Comparison of ENCODE assay signal across 8 mouse cellular contexts in the genomic region with DNA sequence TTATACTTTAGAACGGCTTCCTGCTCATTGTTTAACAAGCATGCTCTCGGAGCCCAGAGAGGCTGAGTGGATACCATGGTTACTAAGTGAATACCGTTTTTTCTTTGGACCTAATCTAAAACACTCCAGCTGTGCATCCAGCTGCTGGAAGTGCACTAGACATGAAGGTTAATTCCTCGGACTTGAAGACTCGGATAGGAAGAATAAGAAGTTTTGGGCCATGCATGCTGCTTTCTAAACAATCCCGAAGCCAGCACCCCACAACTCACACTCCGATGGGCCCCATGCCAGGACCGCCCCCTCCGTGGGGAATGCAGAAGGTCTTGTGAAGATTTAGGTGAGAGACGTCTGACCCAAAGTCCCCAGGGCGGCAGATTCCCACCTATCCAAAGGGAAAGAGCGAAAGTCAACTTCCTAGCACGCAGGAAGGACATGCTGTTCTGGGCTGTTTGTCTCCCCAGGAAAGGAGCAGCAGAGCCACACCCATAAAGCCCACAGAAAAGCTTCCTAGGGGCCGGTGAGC.
DNase-seq lines count a peak whose midpoint lies in the region; ATAC-seq and TF ChIP-seq lines count a peak whose summit lies in the region.

No protein-coding gene starts in this region.

- TF ChIP-seq CTCF in layer of hippocampus, adult 2 months (conservative IDR thresholded peaks at IDR 0.05), result no peak

- H3K27ac ChIP-seq in hindbrain, embryonic 10.5 days, result peak overlapping the region; percentile 19
- H3K27ac ChIP-seq in hindbrain, embryonic 12.5 days, result no peak overlapping the region
- H3K27ac ChIP-seq in midbrain, embryonic 12.5 days (replicated peaks), result peak overlapping the region; percentile 89; the same call in 1 of the 2 replicates
- H3K27ac ChIP-seq in layer of hippocampus, adult 2 months, result no peak overlapping the region

- no peaks in the 10 kb centered on the region for H3K9me3 ChIP-seq in hindbrain, embryonic 10.5 days
- H3K9me3 ChIP-seq in hindbrain, embryonic 12.5 days (replicated peaks), result no peaks in the 10 kb centered on the region
- no peaks in the 10 kb centered on the region for H3K9me3 ChIP-seq in midbrain, embryonic 12.5 days

- intact Hi-C loops in heart, postnatal 14 days (cut with DNase I), result no loop called here

- H3K36me3 ChIP-seq in hindbrain, embryonic 10.5 days, result peaks cover 73% of the 10 kb centered on the region
- H3K36me3 ChIP-seq in hindbrain, embryonic 12.5 days, result no peaks in the 10 kb centered on the region
- 0 out of 2 replicates have a peak, but pooled peaks cover 3% of the 10 kb centered on the region for H3K36me3 ChIP-seq in midbrain, embryonic 12.5 days

- 55% methylated on average over 14 of the region's 14 CpGs for WGBS in hindbrain, embryonic 10.5 days
- 49% methylated on average over 14 of the region's 14 CpGs for WGBS in hindbrain, embryonic 12.5 days
- WGBS in midbrain, embryonic 12.5 days, result 38% methylated on average over 14 of the region's 14 CpGs

- no peak overlapping the region for H3K4me3 ChIP-seq in hindbrain, embryonic 10.5 days
- no peak overlapping the region for H3K4me3 ChIP-seq in hindbrain, embryonic 12.5 days
- no peak overlapping the region for H3K4me3 ChIP-seq in midbrain, embryonic 12.5 days
- H3K4me3 ChIP-seq in layer of hippocampus, adult 2 months, result no peak overlapping the region

- ATAC-seq in hindbrain, embryonic 12.5 days (ENCODE audit: low FRiP score), result no peak
- ATAC-seq in midbrain, embryonic 12.5 days (ENCODE audit: low FRiP score, low read depth), result no peak

- DNase-seq in hindbrain, embryonic 10.5 days (ENCODE audit: low spot score), result no peak
- DNase-seq in embryo, embryonic 11 days, result peak; percentile 58
- DNase-seq in heart, postnatal 14 days, result peak; percentile 13 to 28
- no peak for DNase-seq in layer of hippocampus, adult 18-20 months (ENCODE audit: low spot score in 2 of 2)
- DNase-seq in layer of hippocampus, adult 2 months (ENCODE audit: low spot score in 2 of 2), result no peak
- DNase-seq in kidney, adult 9 months, result no peak

- H3K9ac ChIP-seq in hindbrain, embryonic 12.5 days, result no peak overlapping the region
- no peak overlapping the region for H3K9ac ChIP-seq in midbrain, embryonic 12.5 days (replicated peaks)

- H3K27me3 ChIP-seq in hindbrain, embryonic 10.5 days (ENCODE audit: insufficient read depth, poor library complexity, severe bottlenecking), result no peaks in the 10 kb centered on the region
- no peaks in the 10 kb centered on the region for H3K27me3 ChIP-seq in hindbrain, embryonic 12.5 days
- no peaks in the 10 kb centered on the region for H3K27me3 ChIP-seq in midbrain, embryonic 12.5 days

- H3K4me1 ChIP-seq in hindbrain, embryonic 10.5 days (replicated peaks), result peaks cover 35% of the 10 kb centered on the region
- H3K4me1 ChIP-seq in hindbrain, embryonic 12.5 days, result peaks cover 35% of the 10 kb centered on the region
- H3K4me1 ChIP-seq in midbrain, embryonic 12.5 days, result peaks cover 49% of the 10 kb centered on the region

- H3K4me2 ChIP-seq in hindbrain, embryonic 12.5 days (replicated peaks), result no peak overlapping the region
- H3K4me2 ChIP-seq in midbrain, embryonic 12.5 days (replicated peaks), result peak overlapping the region; percentile 19; the same call in 1 of the 2 replicates

Comparison
In these comparisons a context has a peak if more than half of its experiments do, and no peak if none do; other contexts are left out.
1. H3K27ac ChIP-seq: peak in hindbrain, embryonic 10.5 days (single experiment) and midbrain, embryonic 12.5 days (single experiment); none in hindbrain, embryonic 12.5 days (single experiment) and layer of hippocampus, adult 2 months (single experiment).
2. DNase-seq: peak in embryo, embryonic 11 days (single experiment) and heart, postnatal 14 days (2 of 2); none in hindbrain, embryonic 10.5 days (single experiment), layer of hippocampus, adult 18-20 months (0 of 2), layer of hippocampus, adult 2 months (0 of 2) and kidney, adult 9 months (single experiment).